Mouse (Mus musculus) megakaryocyte progenitor cell, adult 5-6 weeks (primary cell): ENCODE results near the gene Plppr3. TPM values are rescaled to one million over a fixed set of nuclear protein-coding genes. Genes with fewer than 3 reads are reported as not detected.

Experiments
- ATAC-seq: replicated peaks from 2 replicates; pipeline ENCODE4 v1.8.0; 2016; ENCODE audit warnings: mild to moderate bottlenecking, moderate TSS enrichment, inconsistent platforms; ENCODE audit not compliant: poor library complexity
- total RNA-seq, 2 experiments: library from RNA; stranded (forward) in 1 of 2; stranded (reverse) in 1 of 2; fragments of 157-497, 149-512 nt in 1 of 2; fragments of 200-1000 nt in 1 of 2; gene quantifications; 2 replicates each; pipeline versions ENCODE4 v1.2.3 to v1.2.4; 2015 to 2017

The Plppr3 gene
- total RNA-seq (2015) (39.0 and 41.2 TPM in 2 replicates), total RNA-seq (2017) (93.9 and 96.9 TPM in 2 replicates)

GRCm38 (mm10) chr10:79874290-79874862 lies at the start of gene Plppr3, which contains the start of gene Prtn3:
Plppr3 (minus strand) TSS chr10:79874634.
Prtn3 (plus strand) TSS chr10:79874476.
- ATAC-seq: peak; percentile 28

GRCm38 (mm10) chr10:79921572-79921971 lies 47.1 kb upstream of the Plppr3 start:
- no peak for ATAC-seq

GRCm38 (mm10) chr10:79920958-79921535 lies 46.6 kb upstream of the Plppr3 start, which contains the start of gene R3hdm4:
R3hdm4 (minus strand) TSS chr10:79921208.
- no peak for ATAC-seq

DNA sequence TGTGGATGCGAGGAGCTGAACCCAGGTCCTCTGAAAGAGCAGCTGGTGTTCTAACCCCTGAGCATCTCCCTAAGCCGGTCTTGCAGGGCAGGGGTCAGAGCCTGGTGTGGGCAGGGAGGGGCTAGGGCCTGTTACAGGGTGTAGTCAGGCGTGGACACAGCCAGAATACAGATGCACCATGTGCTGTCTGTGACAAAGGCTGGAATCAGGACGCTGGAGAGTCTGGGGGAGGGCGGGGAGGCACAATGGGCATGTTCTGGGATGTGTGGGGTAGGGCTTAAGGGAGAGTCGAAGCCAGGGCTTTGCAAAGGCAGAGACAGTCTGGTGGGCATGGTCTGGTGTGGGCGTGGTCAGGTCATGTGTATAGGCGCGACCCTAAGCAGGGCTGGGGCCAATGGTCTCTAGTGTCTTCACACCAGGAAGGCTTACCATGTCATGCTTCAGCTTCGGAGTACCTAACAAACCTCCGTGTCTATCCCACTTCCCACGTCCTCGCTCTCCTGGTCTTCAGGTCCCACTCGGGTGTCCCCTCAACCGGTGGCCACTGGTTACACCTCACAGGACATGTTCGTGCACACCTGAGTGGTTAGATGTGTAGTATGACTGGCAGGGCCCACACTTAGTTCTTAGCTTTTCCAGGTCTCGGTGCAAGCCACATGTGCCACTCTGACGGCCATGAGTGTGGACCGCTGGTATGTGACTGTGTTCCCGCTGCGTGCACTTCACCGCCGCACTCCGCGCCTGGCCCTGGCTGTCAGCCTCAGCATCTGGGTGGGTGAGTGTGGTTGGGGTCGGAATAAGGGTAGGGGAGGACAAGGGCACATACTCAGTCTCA lies 45.8 kb upstream of the Plppr3 start:
- ATAC-seq: no peak

DNA sequence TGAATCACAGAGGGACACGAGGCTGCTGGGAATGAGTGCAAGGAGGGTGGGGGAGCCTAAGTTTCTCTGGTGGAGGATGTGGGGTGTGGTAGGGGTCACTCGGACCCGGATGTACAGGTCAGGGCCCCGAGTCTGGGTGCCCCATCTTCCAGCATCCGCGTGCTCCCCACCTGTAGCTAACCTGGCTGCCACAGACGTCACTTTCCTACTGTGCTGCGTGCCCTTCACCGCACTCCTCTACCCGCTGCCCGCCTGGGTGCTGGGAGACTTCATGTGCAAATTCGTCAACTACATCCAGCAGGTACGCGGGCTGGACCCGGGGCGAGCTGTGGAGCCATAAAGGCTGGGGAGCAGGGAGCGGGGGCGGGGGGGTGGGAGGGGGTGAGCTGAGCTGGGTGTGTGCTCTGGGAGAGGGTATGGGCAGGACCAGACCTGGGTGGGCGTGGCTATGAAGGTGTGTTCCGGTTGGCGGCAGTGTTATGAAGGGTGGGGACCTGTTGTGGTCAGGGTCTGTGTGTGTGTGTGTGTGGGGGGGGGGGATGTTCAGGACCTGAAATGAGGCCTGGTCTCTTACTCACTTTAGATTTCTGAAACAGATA lies 44.9 kb upstream of the Plppr3 start:
- ATAC-seq: no peak

DNA sequence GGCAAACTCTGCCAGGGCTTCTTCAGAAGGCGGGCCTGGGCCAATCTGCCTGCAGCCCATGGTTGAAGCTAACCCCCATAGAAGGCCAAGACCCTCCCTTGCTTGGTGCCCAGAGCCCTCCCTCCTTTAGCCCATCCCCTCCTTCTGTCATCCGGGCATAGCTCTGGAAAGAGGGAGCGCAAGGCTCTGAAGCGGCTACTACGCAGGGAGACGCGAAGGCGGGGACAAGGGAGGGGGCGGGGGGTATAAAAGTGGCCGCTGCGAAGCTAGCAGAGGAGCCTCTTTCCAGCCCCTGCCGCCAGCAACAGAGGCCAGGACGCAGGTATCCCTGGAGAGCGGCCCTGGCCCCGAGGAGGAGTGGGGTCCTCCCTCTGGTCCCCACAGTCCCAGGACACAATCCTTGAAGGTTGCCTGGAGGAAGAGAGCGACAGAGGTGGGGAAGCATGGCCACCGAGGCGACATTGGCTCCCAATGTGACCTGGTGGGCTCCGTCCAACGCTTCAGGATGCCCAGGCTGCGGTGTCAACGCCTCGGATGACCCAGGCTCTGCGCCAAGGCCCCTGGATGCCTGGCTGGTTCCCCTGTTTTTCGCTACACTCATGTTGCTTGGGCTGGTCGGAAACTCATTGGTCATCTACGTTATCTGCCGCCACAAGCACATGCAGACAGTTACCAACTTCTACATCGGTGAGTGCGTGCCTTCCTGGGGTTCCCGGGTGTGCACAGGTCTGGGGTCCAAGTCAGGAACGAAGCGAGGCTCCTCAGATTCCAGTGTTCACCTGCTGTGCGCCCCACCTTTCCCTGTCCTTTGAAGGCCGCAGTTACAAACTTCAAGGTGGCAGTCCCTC lies 44.0 kb upstream of the Plppr3 start:
- no peak for ATAC-seq

DNA sequence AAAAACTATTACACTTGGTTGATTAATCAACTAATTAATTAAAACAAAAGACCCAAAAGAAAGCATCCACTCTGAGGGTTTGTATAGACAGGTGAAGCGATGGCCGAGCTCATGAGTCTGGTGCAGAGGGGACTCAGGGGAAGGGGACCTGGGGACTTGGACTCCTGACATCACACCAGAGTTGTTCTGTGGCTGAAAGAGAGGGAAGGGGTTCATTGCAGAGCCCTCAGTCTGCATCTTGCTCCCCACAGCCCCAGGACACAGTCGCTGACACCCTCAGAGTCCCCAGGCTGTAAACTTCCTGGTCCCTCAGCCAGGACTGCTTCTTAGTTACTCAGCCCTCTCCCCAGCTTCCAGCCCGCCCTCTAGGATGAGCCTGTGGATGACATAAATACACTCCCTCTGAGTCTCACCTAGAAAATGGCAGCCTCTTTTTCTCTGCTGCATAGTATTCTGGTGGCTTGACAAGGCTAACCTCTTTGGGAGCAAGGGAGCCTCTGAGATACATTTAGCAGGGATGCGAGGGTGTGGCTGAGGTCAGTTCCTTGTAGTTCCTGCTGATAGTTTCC lies 43.2 kb upstream of the Plppr3 start:
- no peak for ATAC-seq

- ATAC-seq: peak; percentile 59
These were observed 42.5 kb upstream of the Plppr3 start, which contains the start of gene Kiss1r for GRCm38 (mm10) chr10:79916808-79917531. Kiss1r (plus strand) TSS chr10:79916971.

- no peak for ATAC-seq
These were observed 41.6 kb upstream of the Plppr3 start for GRCm38 (mm10) chr10:79916081-79916480.

- peak; percentile 15; the same call in 1 of the 2 replicates for ATAC-seq
These were observed 40.6 kb upstream of the Plppr3 start for GRCm38 (mm10) chr10:79914948-79915596.

DNA sequence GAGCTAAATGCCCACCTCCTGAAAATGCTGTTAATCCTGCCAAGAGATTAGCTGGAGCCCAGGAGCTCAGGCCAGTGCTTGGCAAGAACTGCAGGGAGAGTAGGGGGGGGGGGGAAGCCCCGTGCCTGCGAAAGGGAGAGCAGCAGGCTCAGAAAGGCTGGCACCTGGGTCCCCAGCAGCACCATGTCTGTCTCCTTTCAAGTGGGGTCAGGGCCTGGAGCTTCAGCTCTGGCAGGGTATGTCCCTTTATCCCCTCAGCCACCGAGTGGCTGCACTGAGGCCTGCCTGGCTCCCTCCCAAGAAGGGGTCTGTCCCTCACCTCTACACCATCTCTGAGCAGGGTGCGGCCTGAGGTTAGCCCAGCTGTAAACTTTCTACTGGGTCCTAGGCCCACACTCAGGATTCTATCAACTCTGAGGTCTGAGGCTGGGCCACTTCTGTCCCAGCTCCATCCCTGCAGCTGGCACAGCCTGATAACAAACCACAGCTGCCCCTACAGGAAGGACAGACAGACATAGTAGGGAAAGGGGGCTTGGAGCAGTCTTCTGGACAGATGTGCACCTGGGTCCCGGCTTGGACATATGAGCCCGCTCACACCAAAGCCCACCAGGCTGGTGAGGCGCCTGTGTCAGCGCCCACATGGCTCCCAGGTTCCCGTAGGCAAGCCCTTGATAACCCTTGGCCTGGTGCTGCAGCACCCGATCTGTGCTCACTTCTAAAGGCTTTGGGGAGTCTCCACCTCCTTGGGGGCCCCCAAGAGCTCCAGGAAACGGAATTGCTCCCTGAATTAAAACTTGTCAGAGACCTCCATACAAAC lies 39.9 kb upstream of the Plppr3 start:
- ATAC-seq: peak; percentile 56

- no peak for ATAC-seq
These were observed 38.0 kb upstream of the Plppr3 start for GRCm38 (mm10) chr10:79912412-79912811.

GRCm38 (mm10) chr10:79910556-79910955 lies 36.1 kb upstream of the Plppr3 start, which contains the start of gene Gm26602:
Gm26602 (plus strand) TSS chr10:79910856.
- no peak for ATAC-seq

- ATAC-seq: peak; percentile 35
These were observed 34.9 kb upstream of the Plppr3 start for GRCm38 (mm10) chr10:79909092-79909922.

DNA sequence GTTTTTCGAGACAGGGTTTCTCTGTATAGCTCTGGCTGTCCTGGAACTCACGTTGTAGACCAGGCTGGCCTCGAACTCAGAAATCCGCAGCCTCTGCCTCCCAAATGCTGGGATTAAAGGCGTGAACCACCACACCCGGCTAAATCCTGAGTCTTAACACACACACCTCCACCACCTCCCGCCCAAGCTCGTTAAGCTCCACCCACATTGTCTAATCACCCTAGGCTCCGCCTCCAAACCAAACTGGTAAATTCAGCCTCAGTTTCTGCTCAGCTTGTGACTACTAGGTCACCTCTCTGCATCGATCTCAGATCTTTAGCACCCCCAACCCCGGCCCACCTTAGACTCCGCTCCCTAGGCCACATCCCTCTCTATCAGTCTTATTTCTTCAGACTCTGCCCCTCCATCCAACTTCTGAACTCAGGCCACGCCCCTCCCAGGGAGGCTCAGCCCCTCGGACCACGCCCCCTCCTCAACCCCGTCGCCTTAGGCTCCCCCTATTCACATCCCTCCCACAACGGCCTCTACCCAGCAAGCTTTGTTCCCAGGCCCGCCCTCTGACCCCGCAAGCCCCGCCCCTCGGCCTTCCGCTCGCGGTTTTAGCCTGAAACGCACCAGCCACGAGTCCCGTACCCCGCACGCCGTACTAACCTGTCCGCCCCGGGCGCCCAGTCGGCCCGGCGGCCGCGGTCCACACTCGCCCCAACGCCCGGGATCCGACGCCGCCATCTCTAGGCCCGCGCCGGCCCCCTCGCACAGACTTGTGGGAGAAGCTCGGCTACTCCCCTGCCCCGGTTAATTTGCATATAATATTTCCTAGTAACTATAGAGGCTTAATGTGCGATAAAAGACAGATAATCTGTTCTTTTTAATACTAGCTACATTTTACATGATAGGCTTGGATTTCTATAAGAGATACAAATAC lies 34.0 kb upstream of the Plppr3 start, which contains the start of gene Med16:
Gene Med16 (minus strand): TSS at position 757 of the 925 bp plus-strand sequence.
- ATAC-seq: peak; percentile 89

DNA sequence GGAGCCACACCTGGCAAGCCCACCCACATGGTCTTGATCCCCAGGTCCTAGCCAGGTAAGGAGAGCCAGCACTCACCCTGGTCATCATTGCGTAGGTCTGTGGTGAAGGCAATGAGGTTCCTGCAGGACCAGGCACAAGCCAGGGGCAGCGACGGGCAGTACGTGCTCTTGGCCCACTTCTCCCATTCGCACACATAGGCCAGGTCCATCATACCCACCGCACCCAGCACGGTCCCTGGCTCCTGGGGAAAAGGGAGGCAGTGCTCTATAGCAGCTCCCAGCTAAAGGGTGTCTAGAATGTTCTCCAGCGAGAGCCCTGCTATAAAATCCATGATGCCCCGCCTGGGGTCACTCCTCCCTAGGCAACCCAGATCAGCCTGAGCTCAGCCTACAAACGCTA lies 33.0 kb upstream of the Plppr3 start:
- ATAC-seq: no peak
